Mouse (Mus musculus): Measurements from ENCODE around the gene Vps45. TPM values are rescaled to one million over a fixed set of nuclear protein-coding genes. Genes with fewer than 3 reads are reported as not detected.

Vps45 gene
- 20.4 and 23.9 TPM in 2 replicates for polyA plus RNA-seq (2014; fragmentation: Nextera tagmentation; extraction: Ambion mirVana)

DNA sequence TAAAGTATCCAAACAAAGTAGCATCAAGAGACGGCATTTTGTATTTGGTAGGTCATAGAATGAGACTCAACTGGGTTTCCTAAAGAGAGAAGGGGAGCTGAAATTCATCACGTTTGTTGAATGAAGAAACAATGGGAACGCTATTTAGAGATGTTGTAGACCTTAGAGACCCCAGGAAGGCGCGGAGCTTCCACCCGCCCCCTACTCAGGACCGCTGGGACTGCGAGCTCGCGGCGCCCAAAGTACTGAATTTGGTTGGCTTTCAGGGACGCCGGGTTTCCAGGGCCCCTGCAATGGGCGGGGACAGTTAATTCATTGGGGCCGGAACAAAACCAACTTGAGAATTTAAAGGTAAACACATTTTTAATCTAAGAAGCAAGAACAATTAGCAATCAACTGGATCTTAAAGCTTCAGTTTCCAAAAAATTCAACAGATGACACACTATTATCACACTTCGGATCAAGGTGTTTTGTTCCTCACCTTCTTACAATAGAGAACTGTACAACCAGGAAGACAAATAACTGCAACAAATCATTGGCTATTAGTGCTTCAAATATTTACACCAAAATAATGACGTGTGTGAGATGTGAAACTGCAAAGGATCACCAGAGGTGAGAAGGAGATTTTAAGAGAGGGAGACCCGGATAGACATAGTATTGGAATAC lies at the start of gene Vps45:
Gene Vps45 (minus strand): TSS at position 236 of the 666 bp plus-strand sequence.
- WGBS (ENCODE audit: insufficient replicate concordance): 4% methylated on average over 18 of the region's 18 CpGs
- H3K27me3 ChIP-seq (ENCODE audit: control insufficient read depth, insufficient read depth, low read length): no peaks in the 10 kb centered on the region
- no peaks in the 10 kb centered on the region for H3K9me3 ChIP-seq (replicated peaks; ENCODE audit: control insufficient read depth, low read length)
- no peaks in the 10 kb centered on the region for H3K36me3 ChIP-seq (ENCODE audit: control insufficient read depth, insufficient read depth, low read length)
- peak within 1 kb of the TSS; percentile 88 for H3K4me2 ChIP-seq
- 0 out of 2 replicates have a peak, but pooled peaks cover 3% of the 10 kb centered on the region for H3K4me1 ChIP-seq (ENCODE audit: control insufficient read depth, insufficient read depth, low read length)
- peak within 1 kb of the TSS; percentile 92 for H3K27ac ChIP-seq (ENCODE audit: low read depth, low read length)
- H3K9ac ChIP-seq (ENCODE audit: low read depth, low read length): peak within 1 kb of the TSS; percentile 78
- peak; percentile 72 for ATAC-seq (replicated peaks; ENCODE audit: insufficient number of reproducible peaks, low FRiP score, low TSS enrichment)
- H3K4me3 ChIP-seq (ENCODE audit: low read depth, low read length): peak within 1 kb of the TSS; percentile 71

DNA sequence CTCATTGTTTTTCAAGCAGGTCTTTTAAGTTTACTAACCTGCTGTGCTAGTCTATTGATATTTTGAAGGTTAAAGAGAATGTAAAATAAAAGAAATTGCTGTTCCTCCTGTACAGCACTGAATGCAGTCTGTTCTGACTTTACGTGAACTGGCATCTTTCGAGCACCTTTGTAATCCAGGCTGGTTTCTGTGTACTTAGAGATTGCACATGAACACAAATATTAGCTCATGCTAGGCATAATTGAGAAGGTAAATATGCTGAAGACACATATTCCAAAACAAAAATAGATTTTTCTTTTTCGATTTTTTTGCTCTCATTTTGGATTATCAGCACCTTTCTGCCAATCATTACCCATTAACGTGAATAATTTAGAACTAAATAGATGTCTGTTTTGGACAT lies 47.9 kb upstream of the Vps45 start:
- Histone ChIP-seq H3K9me3 (replicated peaks; ENCODE audit: control insufficient read depth, low read length) (no peaks in the 10 kb centered on the region), H3K4me3 (ENCODE audit: low read depth, low read length) (no peak overlapping the region), H3K4me1 (ENCODE audit: control insufficient read depth, insufficient read depth, low read length) (peaks cover 11% of the 10 kb centered on the region), H3K36me3 (ENCODE audit: control insufficient read depth, insufficient read depth, low read length) (no peaks in the 10 kb centered on the region; the same call in 1 of the 2 replicates), H3K4me2 (0 out of 2 replicates have a peak overlapping the region, but pooled peaks have one; percentile 81), H3K9ac (ENCODE audit: low read depth, low read length) (no peak overlapping the region), H3K27ac (ENCODE audit: low read depth, low read length) (no peak overlapping the region), H3K27me3 (ENCODE audit: control insufficient read depth, insufficient read depth, low read length) (no peaks in the 10 kb centered on the region)
- no peak for ATAC-seq (replicated peaks; ENCODE audit: insufficient number of reproducible peaks, low FRiP score, low TSS enrichment)
- WGBS (ENCODE audit: insufficient replicate concordance): 85% methylated on average over 4 of the region's 4 CpGs

DNA sequence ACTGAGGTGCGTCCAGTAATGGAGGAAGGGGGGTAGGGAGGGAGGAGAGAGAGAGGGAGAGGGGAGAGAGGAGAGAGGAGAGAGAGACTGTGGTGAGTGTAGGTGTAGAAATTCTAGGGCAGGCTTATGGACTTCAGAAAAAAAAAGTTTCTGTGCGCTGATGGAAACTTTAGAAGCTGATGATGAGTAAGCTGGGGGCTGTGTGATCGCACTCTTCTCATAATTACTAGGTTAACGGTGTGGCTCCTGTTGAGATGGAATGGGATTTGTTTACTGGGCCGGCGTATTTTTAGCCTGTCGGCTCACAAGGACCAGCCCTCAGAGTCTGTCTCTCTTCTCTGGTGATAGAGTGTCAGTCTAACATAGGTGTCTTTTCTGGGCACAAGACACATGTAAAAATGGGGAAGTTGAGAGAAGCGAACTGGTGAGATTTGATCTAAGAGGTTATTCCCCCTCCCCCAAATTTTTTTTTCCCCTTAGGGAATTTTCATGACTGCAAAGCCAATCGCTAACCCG lies 47.0 kb upstream of the Vps45 start:
- Histone ChIP-seq H3K9me3 (replicated peaks; ENCODE audit: control insufficient read depth, low read length) (no peaks in the 10 kb centered on the region), H3K4me1 (ENCODE audit: control insufficient read depth, insufficient read depth, low read length) (peaks cover 11% of the 10 kb centered on the region), H3K27ac (ENCODE audit: low read depth, low read length) (peak overlapping the region; percentile 96), H3K9ac (ENCODE audit: low read depth, low read length) (peak overlapping the region; percentile 97), H3K27me3 (ENCODE audit: control insufficient read depth, insufficient read depth, low read length) (no peaks in the 10 kb centered on the region), H3K36me3 (ENCODE audit: control insufficient read depth, insufficient read depth, low read length) (no peaks in the 10 kb centered on the region; the same call in 1 of the 2 replicates), H3K4me3 (ENCODE audit: low read depth, low read length) (peak overlapping the region; percentile 93), H3K4me2 (peak overlapping the region; percentile 81)
- ATAC-seq (replicated peaks; ENCODE audit: insufficient number of reproducible peaks, low FRiP score, low TSS enrichment): no peak
- 9% methylated on average over 10 of the region's 10 CpGs for WGBS (ENCODE audit: insufficient replicate concordance)

DNA sequence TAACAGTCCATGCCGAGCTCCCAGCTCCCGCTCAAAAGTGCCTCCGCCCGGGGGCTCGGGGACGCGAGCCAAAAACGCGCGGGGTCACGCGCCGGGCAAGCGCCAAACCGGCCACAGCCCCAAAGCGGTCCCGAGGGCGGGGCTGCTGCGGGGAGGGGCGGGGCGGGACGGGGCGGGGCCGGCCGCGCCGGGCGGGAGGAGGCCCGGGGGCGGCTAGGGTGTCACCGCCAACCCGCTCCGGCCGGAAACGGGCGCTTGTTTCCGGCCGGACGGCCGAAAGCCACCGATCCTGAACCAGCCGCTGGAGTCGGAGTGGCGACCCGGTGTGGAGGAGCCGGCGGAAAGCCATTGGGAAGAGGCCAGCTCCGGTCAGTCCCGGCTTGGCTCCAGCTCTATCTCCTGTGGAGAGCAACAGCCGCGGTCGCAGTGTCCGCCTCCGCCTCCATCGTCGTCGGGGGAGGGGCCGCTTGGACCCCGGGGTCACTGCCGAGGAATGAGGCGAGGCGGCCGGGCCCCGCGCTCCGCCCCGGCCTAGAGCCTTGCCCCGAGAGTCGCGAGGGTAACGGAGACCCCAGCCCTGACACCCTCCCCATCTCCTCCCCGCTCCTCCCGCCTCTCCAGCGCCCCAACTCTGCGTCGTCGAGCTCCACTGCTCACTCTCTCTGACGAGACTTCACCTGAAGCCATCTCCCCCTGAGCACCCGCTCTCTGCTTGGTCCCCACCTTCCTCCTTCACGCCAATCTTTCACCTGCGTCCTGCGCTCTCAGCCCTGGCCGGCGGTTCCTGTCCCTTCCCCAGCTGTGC lies 46.2 kb upstream of the Vps45 start, which contains the start of gene Otud7b:
Gene Otud7b (plus strand): TSS at position 267 of the 805 bp plus-strand sequence.
- Histone ChIP-seq H3K9ac (ENCODE audit: low read depth, low read length) (peak within 1 kb of the TSS; percentile 97), H3K4me1 (ENCODE audit: control insufficient read depth, insufficient read depth, low read length) (peaks cover 11% of the 10 kb centered on the region), H3K4me3 (ENCODE audit: low read depth, low read length) (peak within 1 kb of the TSS; percentile 93), H3K9me3 (replicated peaks; ENCODE audit: control insufficient read depth, low read length) (no peaks in the 10 kb centered on the region), H3K4me2 (peak within 1 kb of the TSS; percentile 81), H3K27ac (ENCODE audit: low read depth, low read length) (peak within 1 kb of the TSS; percentile 96), H3K36me3 (ENCODE audit: control insufficient read depth, insufficient read depth, low read length) (no peaks in the 10 kb centered on the region; the same call in 1 of the 2 replicates), H3K27me3 (ENCODE audit: control insufficient read depth, insufficient read depth, low read length) (no peaks in the 10 kb centered on the region)
- peak; percentile 87 for ATAC-seq (replicated peaks; ENCODE audit: insufficient number of reproducible peaks, low FRiP score, low TSS enrichment)
- under 1% methylated on average over 66 of the region's 84 CpGs for WGBS (ENCODE audit: insufficient replicate concordance)

DNA sequence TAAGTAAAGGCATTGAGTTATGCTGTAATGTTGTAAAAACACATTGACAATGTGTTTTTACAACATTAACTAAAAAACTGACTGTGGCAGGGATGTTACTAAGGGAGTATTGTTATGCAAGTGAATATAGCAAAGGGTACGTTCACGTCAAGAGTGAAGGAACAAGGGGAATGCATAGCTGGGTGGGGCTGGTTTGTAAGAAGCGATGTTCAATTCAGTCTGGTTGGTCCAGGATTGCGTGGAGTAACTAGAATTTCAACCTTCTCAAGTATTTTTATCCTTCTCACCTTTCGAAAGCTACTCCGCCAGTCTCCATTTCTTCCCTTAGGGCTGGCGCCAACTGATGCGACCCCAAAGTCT lies 45.6 kb upstream of the Vps45 start:
- Histone ChIP-seq H3K27ac (ENCODE audit: low read depth, low read length) (peak overlapping the region; percentile 96), H3K4me2 (peak overlapping the region; percentile 81), H3K27me3 (ENCODE audit: control insufficient read depth, insufficient read depth, low read length) (no peaks in the 10 kb centered on the region), H3K9me3 (replicated peaks; ENCODE audit: control insufficient read depth, low read length) (no peaks in the 10 kb centered on the region), H3K9ac (ENCODE audit: low read depth, low read length) (peak overlapping the region; percentile 97), H3K4me1 (ENCODE audit: control insufficient read depth, insufficient read depth, low read length) (peaks cover 11% of the 10 kb centered on the region), H3K36me3 (ENCODE audit: control insufficient read depth, insufficient read depth, low read length) (no peaks in the 10 kb centered on the region), H3K4me3 (ENCODE audit: low read depth, low read length) (peak overlapping the region; percentile 93)
- WGBS (ENCODE audit: insufficient replicate concordance): 3% methylated on average over 8 of the region's 8 CpGs
- ATAC-seq (replicated peaks; ENCODE audit: insufficient number of reproducible peaks, low FRiP score, low TSS enrichment): peak; percentile 4; the same call in 1 of the 2 replicates

DNA sequence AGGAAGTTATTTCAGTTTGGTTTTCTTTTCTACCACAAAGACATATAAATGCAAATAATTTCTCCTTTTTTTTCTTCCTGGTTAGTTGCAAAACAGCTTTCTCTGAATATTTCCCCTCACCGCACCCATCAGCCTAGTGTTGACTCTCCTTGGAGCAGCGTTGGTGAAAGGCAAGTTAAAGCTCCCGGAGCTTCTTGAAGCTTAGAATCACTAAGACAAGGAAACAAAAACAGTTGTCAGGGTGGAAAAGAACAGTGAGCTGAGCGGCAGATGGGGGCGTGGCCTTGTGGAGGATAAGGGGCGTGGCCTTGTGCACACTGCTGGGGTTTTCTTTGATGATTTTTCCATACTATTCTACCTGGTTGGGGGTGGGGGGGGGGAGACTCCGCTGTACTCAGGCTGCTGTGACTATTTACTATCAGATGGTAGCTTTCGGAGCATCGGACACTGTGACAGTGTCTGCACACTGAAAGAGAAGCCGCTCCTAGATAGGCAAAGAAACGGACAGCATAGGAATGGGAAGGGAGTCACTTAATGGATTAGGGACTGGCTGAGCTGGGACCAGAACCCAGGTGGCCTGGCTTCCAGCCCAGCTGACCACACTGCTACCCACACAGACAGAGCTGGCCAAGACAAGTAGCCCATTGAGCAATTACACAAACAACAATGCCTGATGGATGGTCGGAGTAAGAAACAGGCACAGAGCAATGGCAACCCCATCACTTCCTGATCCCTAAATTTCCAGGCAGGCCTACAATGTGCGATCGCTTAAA lies 44.0 kb upstream of the Vps45 start:
- Histone ChIP-seq H3K27ac (ENCODE audit: low read depth, low read length) (0 out of 2 replicates have a peak overlapping the region, but pooled peaks have one; percentile 22), H3K27me3 (ENCODE audit: control insufficient read depth, insufficient read depth, low read length) (no peaks in the 10 kb centered on the region), H3K9me3 (replicated peaks; ENCODE audit: control insufficient read depth, low read length) (no peaks in the 10 kb centered on the region), H3K36me3 (ENCODE audit: control insufficient read depth, insufficient read depth, low read length) (no peaks in the 10 kb centered on the region), H3K9ac (ENCODE audit: low read depth, low read length) (peak overlapping the region; percentile 58; the same call in 1 of the 2 replicates), H3K4me3 (ENCODE audit: low read depth, low read length) (peak overlapping the region; percentile 33), H3K4me2 (peak overlapping the region; percentile 69), H3K4me1 (ENCODE audit: control insufficient read depth, insufficient read depth, low read length) (peaks cover 11% of the 10 kb centered on the region)
- no peak for ATAC-seq (replicated peaks; ENCODE audit: insufficient number of reproducible peaks, low FRiP score, low TSS enrichment)
- 19% methylated on average over 14 of the region's 14 CpGs for WGBS (ENCODE audit: insufficient replicate concordance)

DNA sequence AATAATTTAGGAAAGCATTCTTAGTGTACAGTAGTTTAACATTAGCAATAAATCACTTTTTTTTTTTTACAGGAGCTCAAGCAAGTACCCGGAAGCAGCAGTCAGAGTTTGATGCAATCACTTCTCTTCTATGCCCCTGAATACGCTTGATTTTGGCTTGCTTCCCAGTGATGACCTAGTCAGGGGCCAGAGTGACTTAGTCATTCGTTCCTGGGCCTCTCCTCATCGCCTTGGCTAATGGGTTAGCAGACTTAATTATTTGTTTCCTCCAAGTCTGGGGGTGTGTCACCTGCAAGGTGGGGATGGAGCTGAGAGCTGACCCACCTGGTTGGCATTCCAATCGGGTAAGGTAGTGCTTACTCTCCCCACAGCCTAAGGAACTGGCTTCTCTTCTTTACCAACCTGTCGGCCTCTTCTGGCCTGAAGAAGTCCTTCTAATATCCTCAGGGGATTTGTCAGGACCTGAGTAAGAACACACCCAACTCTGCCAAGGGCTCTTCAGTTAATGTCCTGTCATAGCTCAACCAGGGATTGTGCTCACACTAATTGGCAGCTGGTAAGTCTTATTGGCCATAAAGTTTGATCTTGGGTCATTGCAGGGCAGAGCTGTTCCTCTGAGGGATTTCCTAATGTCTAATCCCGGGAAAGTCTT lies 40.5 kb upstream of the Vps45 start:
- Histone ChIP-seq H3K27ac (ENCODE audit: low read depth, low read length) (no peak overlapping the region), H3K9me3 (replicated peaks; ENCODE audit: control insufficient read depth, low read length) (no peaks in the 10 kb centered on the region), H3K4me1 (ENCODE audit: control insufficient read depth, insufficient read depth, low read length) (peaks cover 11% of the 10 kb centered on the region), H3K9ac (ENCODE audit: low read depth, low read length) (no peak overlapping the region), H3K4me2 (no peak overlapping the region), H3K4me3 (ENCODE audit: low read depth, low read length) (no peak overlapping the region), H3K36me3 (ENCODE audit: control insufficient read depth, insufficient read depth, low read length) (no peaks in the 10 kb centered on the region), H3K27me3 (ENCODE audit: control insufficient read depth, insufficient read depth, low read length) (no peaks in the 10 kb centered on the region)
- 41% methylated on average over 7 of the region's 7 CpGs for WGBS (ENCODE audit: insufficient replicate concordance)
- ATAC-seq (replicated peaks; ENCODE audit: insufficient number of reproducible peaks, low FRiP score, low TSS enrichment): no peak

All from heart, embryonic 11.5 days (tissue).